ENCODE assay signal across 12 mouse cellular contexts in genomic region chr15:92570526-92571243, GRCm38 (mm10).
DNase-seq lines count a peak whose midpoint lies in the region; ATAC-seq lines count a peak whose summit lies in the region.
"Had no signal": no experiment of that assay in that cellular context is flagged by ENCODE, and none has a peak within 500 bp of the region (broad histone marks: within the 10 kb centered on the region; RNA-seq: fewer than 3 reads in every experiment).

No protein-coding gene starts in this region.

- H3K27me3 ChIP-seq in hindbrain, embryonic 11.5 days (ENCODE audit: control insufficient read depth, insufficient read depth, low read length): no peaks in the 10 kb centered on the region
- no peaks in the 10 kb centered on the region; the same call in 1 of the 2 replicates for H3K27me3 ChIP-seq in hindbrain, embryonic 10.5 days (ENCODE audit: insufficient read depth, poor library complexity, severe bottlenecking)
- no peaks in the 10 kb centered on the region for H3K27me3 ChIP-seq in hindbrain, embryonic 14.5 days (ENCODE audit: control insufficient read depth, insufficient read depth, low read length)
- peaks cover 9% of the 10 kb centered on the region; the same call in 1 of the 2 replicates for H3K27me3 ChIP-seq in midbrain, embryonic 13.5 days

- peak; percentile 57 for ATAC-seq in hindbrain, embryonic 11.5 days (ENCODE audit: low FRiP score)
- peak; percentile 77; the same call in 1 of the 2 replicates for ATAC-seq in hindbrain, embryonic 14.5 days (ENCODE audit: low FRiP score)
- peak; percentile 77 for ATAC-seq in midbrain, embryonic 13.5 days
- no peak for ATAC-seq in cerebellum, adult (ENCODE audit: insufficient number of reproducible peaks, low FRiP score, low TSS enrichment)

- no peaks in the 10 kb centered on the region for H3K4me1 ChIP-seq in hindbrain, embryonic 11.5 days (replicated peaks; ENCODE audit: control insufficient read depth, insufficient read depth, low read length)
- peaks cover 8% of the 10 kb centered on the region; the same call in 1 of the 2 replicates for H3K4me1 ChIP-seq in hindbrain, embryonic 10.5 days (replicated peaks)
- peaks cover 14% of the 10 kb centered on the region for H3K4me1 ChIP-seq in hindbrain, embryonic 14.5 days (replicated peaks; ENCODE audit: control insufficient read depth, insufficient read depth, low read length)
- H3K4me1 ChIP-seq in midbrain, embryonic 13.5 days (replicated peaks): peaks cover 15% of the 10 kb centered on the region

- WGBS in hindbrain, embryonic 11.5 days: 59% methylated on average over 3 of the region's 3 CpGs
- 76% methylated on average over 3 of the region's 3 CpGs for WGBS in hindbrain, embryonic 10.5 days
- 36% methylated on average over 3 of the region's 3 CpGs for WGBS in hindbrain, embryonic 14.5 days
- WGBS in midbrain, embryonic 13.5 days: 50% methylated on average over 3 of the region's 3 CpGs

- DNase-seq in hindbrain, embryonic 11.5 days (ENCODE audit: low spot score): peak; percentile 31
- no peak for DNase-seq in hindbrain, embryonic 10.5 days (ENCODE audit: low spot score)
- peak; percentile 25 for DNase-seq in embryo, embryonic 11 days
- DNase-seq in hindbrain, embryonic 14.5 days (ENCODE audit: low spot score): peak; percentile 67
- no peak for DNase-seq in thymus, postnatal 36 days
- DNase-seq in urinary bladder, postnatal 4 days (ENCODE audit: low spot score in 2 of 2): no peak
- DNase-seq: gastrocnemius, postnatal 36 days; heart, postnatal 10 days; kidney, postnatal 14 days had no signal

- no peak overlapping the region for H3K9ac ChIP-seq in hindbrain, embryonic 11.5 days (ENCODE audit: low read depth, low read length)
- H3K9ac ChIP-seq in hindbrain, embryonic 14.5 days: 0 out of 2 replicates have a peak overlapping the region, but pooled peaks have one; percentile 16
- no peak overlapping the region for H3K9ac ChIP-seq in midbrain, embryonic 13.5 days (replicated peaks)
- H3K9ac ChIP-seq: liver, embryonic 14.5 days had no signal

- H3K36me3 ChIP-seq in hindbrain, embryonic 11.5 days (ENCODE audit: control insufficient read depth, insufficient read depth, low read length): no peaks in the 10 kb centered on the region
- H3K36me3 ChIP-seq in hindbrain, embryonic 10.5 days: no peaks in the 10 kb centered on the region
- H3K36me3 ChIP-seq in hindbrain, embryonic 14.5 days (replicated peaks; ENCODE audit: control insufficient read depth, insufficient read depth): no peaks in the 10 kb centered on the region
- H3K36me3 ChIP-seq in midbrain, embryonic 13.5 days: no peaks in the 10 kb centered on the region

- no peak overlapping the region for H3K4me2 ChIP-seq in hindbrain, embryonic 11.5 days (replicated peaks; ENCODE audit: low read depth, low read length)
- H3K4me2 ChIP-seq in hindbrain, embryonic 14.5 days (replicated peaks): 0 out of 2 replicates have a peak overlapping the region, but pooled peaks have one; percentile 13
- 0 out of 2 replicates have a peak overlapping the region, but pooled peaks have one; percentile 9 for H3K4me2 ChIP-seq in midbrain, embryonic 13.5 days (replicated peaks)

- no peaks in the 10 kb centered on the region for H3K9me3 ChIP-seq in hindbrain, embryonic 11.5 days (ENCODE audit: control insufficient read depth, low read length)
- H3K9me3 ChIP-seq in hindbrain, embryonic 10.5 days: no peaks in the 10 kb centered on the region
- H3K9me3 ChIP-seq in hindbrain, embryonic 14.5 days (ENCODE audit: control insufficient read depth, low read length): no peaks in the 10 kb centered on the region
- H3K9me3 ChIP-seq in midbrain, embryonic 13.5 days: no peaks in the 10 kb centered on the region

- no peak overlapping the region for H3K27ac ChIP-seq in hindbrain, embryonic 11.5 days (ENCODE audit: low read depth, low read length)
- no peak overlapping the region for H3K27ac ChIP-seq in hindbrain, embryonic 10.5 days
- peak overlapping the region; percentile 80 for H3K27ac ChIP-seq in hindbrain, embryonic 14.5 days
- H3K27ac ChIP-seq in midbrain, embryonic 13.5 days: peak overlapping the region; percentile 68
- H3K27ac ChIP-seq: liver, embryonic 14.5 days had no signal

- H3K4me3 ChIP-seq in hindbrain, embryonic 11.5 days (ENCODE audit: low read depth, low read length): no peak overlapping the region
- no peak overlapping the region for H3K4me3 ChIP-seq in hindbrain, embryonic 10.5 days
- H3K4me3 ChIP-seq in hindbrain, embryonic 14.5 days (replicated peaks; ENCODE audit: low read length): no peak overlapping the region
- no peak overlapping the region for H3K4me3 ChIP-seq in midbrain, embryonic 13.5 days (replicated peaks)

Comparison
In these comparisons a context has a peak if more than half of its experiments do, and no peak if none do; other contexts are left out.
1. DNase-seq: peak in hindbrain, embryonic 11.5 days (single experiment), embryo, embryonic 11 days (single experiment) and hindbrain, embryonic 14.5 days (single experiment); none in hindbrain, embryonic 10.5 days (single experiment), thymus, postnatal 36 days (0 of 2) and urinary bladder, postnatal 4 days (0 of 2).
2. H3K27ac ChIP-seq: peak in hindbrain, embryonic 14.5 days (single experiment) and midbrain, embryonic 13.5 days (single experiment); none in hindbrain, embryonic 11.5 days (single experiment) and hindbrain, embryonic 10.5 days (single experiment).